Mouse (Mus musculus) right cerebral cortex, adult 2 months (tissue): ENCODE results near the gene Plxna4.

Experiments used
- DNase-seq, 2 experiments: peaks; one replicate each; pipeline ENCODE4 v3.0.0; 2021 to 2022; ENCODE audit warnings: low spot score in 2 of 2

Plxna4 gene

GRCm38 (mm10) chr6:32588056-32588671, at the start of gene Plxna4:
TSS of gene Plxna4 (minus strand) at chr6:32588192.
- DNase-seq, result peak; percentile 72 to 75

DNA sequence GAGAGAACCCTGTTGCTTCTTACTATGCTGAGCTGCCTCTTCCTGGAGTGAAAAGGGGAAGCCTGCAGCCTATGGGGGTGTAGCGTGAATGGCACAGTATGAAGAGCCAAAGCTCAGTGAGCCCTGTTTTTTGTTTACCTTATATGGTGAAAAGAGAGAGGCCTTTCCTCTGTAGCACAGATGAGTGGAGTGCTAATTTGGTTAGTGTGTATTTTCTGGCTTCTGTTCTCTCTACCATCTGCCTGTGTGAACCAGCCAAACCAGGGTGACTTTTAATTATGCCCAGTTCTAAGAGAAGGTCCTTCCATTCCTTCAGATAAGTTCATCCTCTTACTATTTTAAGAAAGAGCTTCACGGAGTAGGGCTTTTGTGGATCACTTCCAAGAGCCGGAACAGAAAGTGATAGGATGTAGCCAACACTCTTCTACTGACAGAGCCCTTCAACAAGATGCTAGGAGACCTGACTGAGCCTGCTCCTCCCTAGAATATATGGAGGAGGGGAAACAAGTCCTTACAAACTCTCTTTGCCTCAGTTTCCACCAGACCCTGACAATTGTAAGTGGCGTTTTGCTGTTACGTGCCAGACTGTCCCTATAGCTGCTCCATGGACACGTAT, 49.7 kb upstream of the Plxna4 start:
- DNase-seq, result no peak

DNA sequence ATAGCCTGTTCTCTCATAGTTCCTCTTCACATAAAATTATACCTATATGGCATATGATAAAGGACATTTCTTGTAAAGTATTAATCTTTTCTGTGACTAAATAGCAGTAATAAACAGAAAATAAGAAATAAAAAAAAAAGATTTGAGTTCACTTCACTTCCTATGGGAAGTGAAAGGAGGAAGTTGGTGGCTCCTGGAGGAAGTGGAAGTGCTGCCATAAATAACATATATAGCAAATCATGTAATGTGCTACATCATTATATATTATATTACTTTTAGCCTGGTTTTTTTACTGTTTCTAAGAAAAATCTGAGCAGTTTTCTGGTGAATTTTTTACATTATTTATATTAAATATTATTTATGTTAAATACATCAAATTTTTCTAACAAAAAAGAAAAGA, 22.7 kb upstream of the Plxna4 start:
- no peak for DNase-seq

DNA sequence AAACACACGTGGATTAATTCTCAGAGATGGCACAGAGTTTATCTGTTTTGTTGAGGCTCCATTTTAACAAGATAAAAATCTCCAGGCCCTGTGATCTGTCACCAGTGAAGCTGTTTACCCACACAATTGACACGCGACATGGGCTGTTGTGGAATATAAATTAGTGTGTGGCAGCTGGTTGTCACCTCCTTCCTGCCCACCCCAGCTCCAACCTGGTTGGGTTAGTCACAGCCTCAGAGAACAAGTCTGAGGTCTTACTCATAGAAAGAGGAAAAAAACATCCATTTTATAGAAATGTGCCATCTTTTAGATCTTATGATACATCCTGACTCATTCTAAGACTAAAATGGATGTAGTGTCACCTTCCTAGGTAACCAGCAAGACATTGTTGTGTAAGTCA, 18.8 kb upstream of the Plxna4 start:
- DNase-seq, result peak in 1 of 2 experiments; percentile 22

DNA sequence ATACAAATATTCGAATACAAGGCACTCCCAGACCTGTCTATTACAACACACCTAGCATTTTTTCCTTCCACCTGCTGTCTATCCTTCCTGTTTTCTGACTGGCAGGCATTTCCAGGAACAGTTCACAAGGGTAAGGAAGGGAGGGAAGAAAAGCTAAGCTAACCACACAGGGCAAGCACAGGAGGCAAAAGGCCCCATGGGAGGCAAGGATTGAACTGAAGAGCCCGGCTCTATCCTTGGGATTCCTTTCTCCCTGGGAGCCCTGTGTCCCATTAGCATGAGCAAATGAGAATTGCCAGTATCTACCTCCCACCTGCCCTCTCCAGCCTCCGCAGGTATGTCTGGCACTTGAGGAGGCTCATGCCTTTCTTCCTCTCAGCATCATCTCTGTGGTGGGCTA, 17.6 kb upstream of the Plxna4 start:
- DNase-seq, result no peak

GRCm38 (mm10) chr6:32604901-32605300, 16.9 kb upstream of the Plxna4 start:
- DNase-seq, result peak in 1 of 2 experiments; percentile 56

DNA sequence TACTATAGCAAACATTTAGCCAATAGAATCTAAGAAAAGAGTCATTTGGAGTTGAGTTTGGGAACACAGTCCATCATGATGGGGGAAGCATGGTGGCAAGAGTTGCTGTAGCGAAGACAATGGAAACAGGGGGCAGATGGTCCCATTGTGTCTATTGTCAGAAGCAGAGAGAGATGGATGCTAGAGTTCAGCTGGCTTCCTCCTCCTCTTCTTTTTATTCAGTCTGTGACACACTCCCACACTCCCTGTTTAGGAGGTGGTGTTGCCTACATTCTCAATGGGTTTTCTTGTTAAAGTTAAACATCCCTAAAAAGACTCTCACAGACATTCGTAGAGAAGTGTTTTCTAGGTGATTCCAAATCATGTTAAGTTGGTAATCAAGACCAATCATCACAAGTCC, 14.1 kb upstream of the Plxna4 start:
- DNase-seq, result no peak

DNA sequence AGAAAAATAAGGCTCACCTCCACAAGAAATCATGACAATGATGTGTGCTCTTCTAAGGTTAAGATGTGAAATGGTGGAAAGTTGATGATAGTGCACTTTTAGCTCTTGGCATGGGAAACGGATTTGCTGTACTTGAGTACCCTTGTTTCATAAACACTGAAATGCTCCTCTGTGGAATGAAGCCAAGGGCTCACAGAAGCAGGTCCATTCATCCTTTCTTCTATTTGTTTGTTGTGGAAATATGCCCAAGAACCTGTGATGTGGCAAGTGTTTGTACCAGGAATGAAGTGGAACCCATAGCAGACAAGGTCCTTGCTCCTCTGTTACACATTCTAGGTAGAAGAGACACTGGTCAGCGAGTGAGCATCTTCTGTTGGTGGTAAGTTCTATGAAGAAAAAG, 13.3 kb upstream of the Plxna4 start:
- DNase-seq, result no peak

DNA sequence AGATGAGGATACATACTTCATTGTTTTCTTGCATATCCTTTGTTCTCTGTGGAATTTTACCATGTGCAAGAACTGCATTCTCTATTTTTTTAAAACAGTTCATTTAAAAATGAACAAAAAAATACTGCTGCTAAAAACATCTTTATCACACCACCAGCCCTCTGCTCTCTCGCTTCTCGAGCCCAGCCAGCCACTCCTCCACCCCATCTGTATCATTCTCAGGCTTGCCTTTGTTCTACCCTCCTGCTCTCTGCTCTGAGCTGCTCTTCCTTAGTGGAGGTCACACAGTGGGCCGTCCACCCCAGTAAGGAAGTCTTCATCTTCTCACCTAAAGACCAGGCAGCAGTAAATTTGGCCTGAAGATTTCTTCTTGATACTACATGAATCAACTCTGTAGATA, 7.6 kb upstream of the Plxna4 start:
- no peak for DNase-seq

GRCm38 (mm10) chr6:32590979-32591758, 3.2 kb upstream of the Plxna4 start:
- peak; percentile 81 to 89 for DNase-seq

- DNase-seq, result no peak
These were observed 1.6 kb upstream of the Plxna4 start for GRCm38 (mm10) chr6:32589632-32590031.

DNA sequence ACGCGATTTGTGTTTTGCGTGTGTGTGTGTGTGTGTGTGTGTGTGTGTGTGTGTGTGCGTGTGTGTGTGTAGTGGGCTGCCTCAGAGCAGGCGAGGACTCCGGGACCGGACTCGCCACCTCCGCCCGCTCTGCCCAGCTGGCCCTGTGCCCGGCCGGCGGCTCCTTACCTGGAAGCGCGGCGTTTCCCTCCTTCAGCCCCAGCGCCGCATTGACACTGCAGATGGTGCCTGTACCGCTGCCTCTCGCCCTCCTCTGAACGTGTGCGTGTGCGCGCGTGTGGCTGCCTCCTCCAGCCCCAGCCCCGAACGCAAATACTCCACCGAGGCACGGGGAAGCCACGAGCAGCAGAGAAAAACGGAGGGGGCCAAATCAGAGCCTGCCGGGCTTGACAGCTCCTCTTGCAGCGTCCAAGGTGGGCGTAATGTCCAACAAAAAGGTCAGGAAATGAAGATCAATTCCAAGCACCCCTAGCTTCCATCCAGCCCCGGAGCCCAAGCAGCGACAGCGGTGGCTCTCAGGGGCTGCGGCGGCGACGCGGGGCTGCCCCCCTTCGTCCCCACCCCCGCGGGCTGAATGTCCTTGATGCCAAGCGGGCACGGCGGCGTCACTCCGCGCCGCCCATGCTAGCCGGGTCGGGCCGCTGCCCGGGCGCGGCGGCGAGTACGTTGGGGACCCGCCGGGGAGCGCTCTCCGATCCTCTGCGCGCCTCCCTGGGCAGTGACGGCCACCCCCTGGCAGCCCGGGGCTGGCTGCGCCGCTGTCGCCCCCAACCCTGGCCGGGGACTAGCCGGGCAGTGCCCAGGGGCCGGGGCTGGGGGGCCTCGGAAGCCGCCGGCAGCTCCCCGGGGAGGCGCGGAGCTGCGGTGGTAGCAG, 619 bp downstream of the Plxna4 start:
- peak; percentile 68 to 78 for DNase-seq

DNA sequence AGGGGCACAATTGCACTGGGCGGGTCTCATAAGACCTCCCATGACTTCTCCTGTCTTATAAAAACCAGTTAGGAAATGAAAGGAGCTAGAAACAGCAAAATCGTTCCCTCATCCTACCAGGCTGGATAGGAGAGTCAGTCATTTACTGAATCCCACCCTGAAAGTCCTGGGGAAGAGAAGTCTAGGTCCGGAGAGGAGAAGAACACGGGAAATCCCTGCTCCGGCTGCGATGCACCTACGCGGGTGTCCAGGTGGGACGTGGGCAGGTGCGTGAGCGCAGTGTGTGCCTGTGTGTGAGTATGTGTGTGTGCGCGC, 1.2 kb downstream of the Plxna4 start:
- DNase-seq, result no peak

DNA sequence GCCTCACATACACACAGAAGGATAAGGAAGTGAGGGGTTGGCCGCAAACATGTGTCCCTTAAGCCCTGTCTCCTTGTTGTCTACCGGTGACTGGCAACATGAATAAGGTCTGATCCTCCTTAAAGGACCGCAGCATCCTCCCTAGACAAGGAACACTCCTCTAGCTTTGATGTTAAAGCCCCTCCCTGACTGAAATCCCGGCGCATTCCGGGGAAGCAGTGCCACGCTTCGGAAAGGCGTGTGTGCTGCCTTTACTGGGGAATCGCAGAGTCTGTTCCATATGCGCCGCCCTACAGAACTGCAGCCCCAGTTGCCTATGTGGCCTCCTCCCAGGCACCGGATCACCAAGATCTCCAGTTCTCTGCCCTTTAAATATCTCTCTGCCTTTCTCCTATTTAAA, 1.6 kb downstream of the Plxna4 start:
- DNase-seq, result peak; percentile 70 to 75

DNA sequence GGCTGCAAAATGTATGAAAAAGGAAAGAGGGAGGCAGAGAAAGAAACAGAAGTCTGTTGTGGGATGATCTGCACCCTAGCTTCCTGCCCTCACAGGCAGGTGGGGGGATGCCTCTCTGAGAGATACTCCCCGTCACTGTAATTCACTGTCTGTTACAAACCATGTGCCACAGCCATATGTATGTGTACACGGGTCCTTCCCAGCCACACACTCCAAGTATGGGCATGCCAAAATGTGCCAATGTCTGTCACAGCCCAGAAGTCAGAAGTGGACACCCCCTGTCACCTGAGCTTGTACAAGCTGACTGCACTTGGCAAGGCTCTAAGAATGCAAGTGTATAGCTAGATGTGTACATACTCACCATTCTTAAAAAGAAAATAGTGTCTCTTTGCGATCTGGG, 2.8 kb downstream of the Plxna4 start:
- no peak for DNase-seq

GRCm38 (mm10) chr6:32584243-32584880, 3.6 kb downstream of the Plxna4 start:
- peak in 1 of 2 experiments; percentile 43 for DNase-seq

DNA sequence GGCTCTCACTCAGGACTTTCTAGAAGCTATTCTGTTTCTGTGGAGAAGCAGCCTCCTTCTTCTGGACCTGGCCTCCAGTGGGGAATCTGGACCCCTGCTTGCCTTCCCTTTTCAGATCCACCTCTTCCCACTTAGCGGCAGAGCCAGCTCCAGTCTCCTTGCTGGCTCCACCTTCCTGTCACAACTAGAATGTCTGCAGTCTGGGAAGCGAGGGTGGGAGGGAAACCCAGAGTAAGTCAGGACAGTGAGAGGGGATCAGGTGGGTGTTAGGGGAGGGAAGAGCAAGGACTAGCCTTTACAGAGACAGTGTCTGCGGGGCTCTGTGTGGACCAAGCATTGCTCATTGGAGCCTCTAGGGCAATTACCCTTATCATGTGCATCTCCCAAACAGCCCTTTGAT, 4.4 kb downstream of the Plxna4 start:
- peak in 1 of 2 experiments; percentile 58 for DNase-seq

DNA sequence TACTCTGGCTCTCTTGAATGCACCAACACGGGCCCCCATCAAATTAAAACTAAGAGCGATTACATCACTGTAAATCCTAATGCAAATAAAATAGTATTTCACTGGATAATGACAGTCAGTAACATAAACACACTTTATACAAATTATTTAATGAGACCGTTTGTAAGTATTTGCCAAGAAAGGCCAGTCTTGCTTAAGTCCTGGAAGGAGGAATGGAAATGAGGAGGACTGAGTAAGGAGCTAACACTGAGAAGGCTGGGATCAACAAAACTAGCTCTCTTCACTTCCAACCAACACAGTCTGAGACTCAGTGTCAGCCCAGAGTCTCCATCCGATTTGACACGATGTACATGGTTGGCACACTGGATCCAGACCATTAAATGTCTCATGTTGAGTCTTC, 16.5 kb downstream of the Plxna4 start:
- no peak for DNase-seq

DNA sequence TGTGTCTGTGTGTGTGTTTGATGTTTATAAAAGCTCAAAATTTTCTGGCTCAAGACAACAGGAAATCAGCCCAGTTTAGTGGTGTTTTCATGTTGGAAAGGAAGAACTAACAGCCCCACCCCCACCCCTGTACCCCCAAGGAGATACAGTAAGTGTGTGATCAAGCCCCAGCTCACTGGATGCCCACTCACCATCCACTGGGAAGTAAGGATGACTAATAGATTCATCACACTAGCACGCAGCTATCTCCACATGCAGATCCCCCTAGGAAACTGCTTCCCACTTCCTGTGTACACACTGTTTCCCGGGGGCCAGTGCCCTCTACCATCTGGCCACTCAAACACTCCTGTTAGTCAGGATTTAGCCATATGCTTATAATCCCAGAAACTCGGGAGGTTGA, 17.5 kb downstream of the Plxna4 start:
- no peak for DNase-seq

DNA sequence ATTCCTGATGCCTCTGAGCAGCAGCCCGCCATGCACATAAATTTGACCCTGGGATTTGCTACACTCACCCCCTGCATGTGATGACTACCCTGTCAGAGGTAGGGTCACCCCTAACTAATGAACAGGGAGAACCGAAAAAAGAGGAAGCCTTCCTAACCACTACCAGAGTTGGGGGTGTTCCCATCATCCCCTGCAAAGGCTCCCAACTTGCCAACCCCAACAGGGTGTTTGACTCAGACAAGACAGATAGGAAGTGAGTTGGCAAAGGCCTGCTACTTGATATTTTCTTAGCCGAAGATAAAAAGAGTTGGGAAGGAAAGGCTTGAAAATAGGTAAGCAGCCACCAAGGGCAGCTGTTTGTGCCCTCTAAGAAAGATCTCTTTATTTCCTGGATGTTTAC, 18.1 kb downstream of the Plxna4 start:
- DNase-seq, result no peak

DNA sequence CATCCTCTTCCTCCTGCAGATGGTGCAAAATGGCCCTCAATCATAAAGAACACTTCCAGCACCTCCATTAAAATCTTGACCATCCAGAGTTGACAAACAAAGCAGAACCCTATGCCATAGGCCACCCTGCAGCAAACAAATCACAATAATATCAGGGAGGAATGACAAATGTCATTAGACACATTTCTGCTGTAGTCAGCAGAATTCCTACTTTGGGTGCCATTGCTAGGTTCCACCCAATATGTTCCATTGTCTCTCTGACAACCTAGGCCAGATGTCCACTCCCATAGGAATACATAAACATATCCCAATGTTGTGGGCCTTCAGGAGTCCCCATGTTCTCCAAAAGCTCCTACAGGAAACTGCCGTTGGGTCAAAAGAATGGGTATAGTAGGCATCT, 41.1 kb downstream of the Plxna4 start:
- no peak for DNase-seq

GRCm38 (mm10) chr6:32544021-32544420, 44.0 kb downstream of the Plxna4 start:
- no peak for DNase-seq
